Comparison of ENCODE assay signal across 19 mouse cellular contexts in the genomic region with DNA sequence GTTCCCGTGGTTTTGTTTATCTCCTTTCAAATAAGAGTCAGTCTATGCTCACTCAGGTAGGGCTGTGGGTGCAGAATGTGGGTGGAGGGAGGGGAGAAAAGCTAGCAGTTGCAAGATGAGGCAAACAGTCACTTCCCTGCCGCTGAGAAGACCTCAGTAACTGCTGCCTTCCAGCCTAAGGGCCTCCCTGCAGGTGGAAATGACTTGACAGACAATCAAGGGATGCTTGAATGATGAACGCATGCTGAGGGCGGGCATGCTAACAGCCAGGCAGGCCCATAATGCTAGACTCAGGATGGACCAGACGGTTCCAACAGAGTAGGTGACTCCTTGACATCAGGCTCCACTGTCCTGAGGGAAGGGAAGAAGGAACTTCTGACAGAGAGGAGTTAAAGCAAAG. TPM values are rescaled to one million over a fixed set of nuclear protein-coding genes. Genes with fewer than 3 reads are reported as not detected.
DNase-seq lines count a peak whose midpoint lies in the region.
"Had no signal": no experiment of that assay in that cellular context is flagged by ENCODE, and none has a peak within 500 bp of the region (broad histone marks: within the 10 kb centered on the region; RNA-seq: fewer than 3 reads in every experiment).

No protein-coding gene starts in this region.

- peak; percentile 65 for DNase-seq in ES-CJ7 (ENCODE audit: low read depth, low spot score)
- DNase-seq in ZHBTc4 (ENCODE audit: low read depth, low spot score): peak; percentile 52
- DNase-seq in thymus, postnatal 10 days (ENCODE audit: low spot score in 2 of 2): peak; percentile 37 to 56
- DNase-seq in thymus, postnatal 36 days: peak; percentile 29 to 62
- no peak for DNase-seq in ovary, adult 18-20 months (ENCODE audit: low spot score)
- DNase-seq in gastrocnemius, postnatal 36 days: no peak
- DNase-seq in adrenal gland, postnatal 10 days: no peak
- no peak for DNase-seq in adrenal gland, adult (ENCODE audit: inconsistent age in 2 of 2, low spot score in 1 of 2)
- DNase-seq: adrenal gland, postnatal 14 days; cerebellum, adult 11 months; cerebellum, adult 2 months; cerebellum, adult 9-11 months; cerebellum, postnatal 36 days; embryo, embryonic 11 days; gastrocnemius, postnatal 25 days; heart, adult 2 months; heart, postnatal 14 days had no signal

- intact Hi-C loops in gastrocnemius, postnatal 36 days (cut with DNase I): no loop called here

RNA-seq across cellular contexts. Expression of a gene that starts 29.4 kb away (rescaled TPM):
- total RNA-seq in gastrocnemius, postnatal 36 days (2021): 1 to 10 TPM; 3.7 to 3.9 TPM
- 1 to 10 TPM; 1.9 to 3.2 TPM for total RNA-seq in adrenal gland, postnatal 10 days (2021)
- total RNA-seq: granulocyte monocyte progenitor cell, adult 5-6 weeks; hematopoietic stem cell, adult 5-6 weeks had no signal

Comparison
In these comparisons a context has a peak if more than half of its experiments do, and no peak if none do; other contexts are left out.
1. DNase-seq: peak in ES-CJ7 (single experiment), ZHBTc4 (single experiment), thymus, postnatal 10 days (2 of 2) and thymus, postnatal 36 days (2 of 2); none in ovary, adult 18-20 months (single experiment), gastrocnemius, postnatal 36 days (0 of 2), adrenal gland, postnatal 10 days (single experiment) and adrenal gland, adult (0 of 2).